Comparison of ENCODE assay signal across 10 mouse cellular contexts in the genomic region with DNA sequence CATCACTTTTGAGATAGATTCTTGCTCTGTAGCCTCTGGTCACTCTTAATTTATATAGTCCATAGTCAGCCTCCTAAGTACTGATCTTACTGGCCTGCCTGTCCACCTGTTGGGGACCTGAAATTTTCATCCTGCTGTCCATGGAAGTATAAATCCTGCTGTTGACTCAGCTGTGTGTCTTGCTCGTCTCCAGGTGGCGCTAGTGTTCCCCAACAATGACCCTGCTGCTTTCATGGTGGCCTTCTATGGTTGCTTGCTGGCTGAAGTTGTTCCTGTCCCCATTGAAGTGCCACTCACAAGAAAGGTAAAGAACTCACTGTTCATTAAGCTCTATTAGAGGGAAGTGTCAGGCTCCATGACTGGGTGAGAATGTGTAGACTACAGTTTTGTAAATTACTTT.
DNase-seq lines count a peak whose midpoint lies in the region; ATAC-seq and TF ChIP-seq lines count a peak whose summit lies in the region.
"Had no signal": no experiment of that assay in that cellular context is flagged by ENCODE, and none has a peak within 500 bp of the region (broad histone marks: within the 10 kb centered on the region; RNA-seq: fewer than 3 reads in every experiment).

No protein-coding gene starts in this region.

- WGBS in liver, postnatal 0 days (ENCODE audit: insufficient replicate concordance): 13% methylated on average over 2 of the region's 2 CpGs
- WGBS in stomach, postnatal 0 days: 10% methylated on average over 2 of the region's 2 CpGs
- 21% methylated on average over 2 of the region's 2 CpGs for WGBS in hindbrain, embryonic 12.5 days

- peak; percentile 61; the same call in 1 of the 2 replicates for TF ChIP-seq CTCF in testis, adult 2 months (IDR thresholded peaks at IDR 0.05; ENCODE audit: control insufficient read depth, insufficient read depth, insufficient replicate concordance, low read depth, low read length)
- TF ChIP-seq CTCF in liver, postnatal 0 days (IDR thresholded peaks at IDR 0.05; ENCODE audit: low read depth): peak; percentile 70
- peak; percentile 70 for TF ChIP-seq CTCF in stomach, postnatal 0 days (IDR thresholded peaks at IDR 0.05; ENCODE audit: low read depth)

- no peak for TF ChIP-seq POLR2A in testis, adult 2 months (IDR thresholded peaks at IDR 0.05; ENCODE audit: control insufficient read depth, low read depth, low read length)

- no peak overlapping the region for H3K27ac ChIP-seq in testis, adult 2 months (ENCODE audit: control insufficient read depth, insufficient read depth, low read depth, low read length)
- no peak overlapping the region for H3K27ac ChIP-seq in liver, postnatal 0 days (ENCODE audit: low read depth)
- no peak overlapping the region for H3K27ac ChIP-seq in stomach, postnatal 0 days (replicated peaks)
- H3K27ac ChIP-seq in hindbrain, embryonic 12.5 days: no peak overlapping the region
- H3K27ac ChIP-seq: embryonic facial prominence, embryonic 12.5 days had no signal

- no peak overlapping the region for H3K9ac ChIP-seq in liver, postnatal 0 days (replicated peaks)
- H3K9ac ChIP-seq in stomach, postnatal 0 days (ENCODE audit: low read length): no peak overlapping the region
- H3K9ac ChIP-seq in hindbrain, embryonic 12.5 days: no peak overlapping the region
- H3K9ac ChIP-seq: embryonic facial prominence, embryonic 12.5 days had no signal

- H3K4me3 ChIP-seq in testis, adult 2 months (ENCODE audit: control insufficient read depth, low read depth, low read length): no peak overlapping the region
- H3K4me3 ChIP-seq in liver, postnatal 0 days (ENCODE audit: low read depth, low read length): no peak overlapping the region
- H3K4me3 ChIP-seq in stomach, postnatal 0 days (ENCODE audit: low read depth, low read length): no peak overlapping the region
- H3K4me3 ChIP-seq in hindbrain, embryonic 12.5 days: no peak overlapping the region
- H3K4me3 ChIP-seq: embryonic facial prominence, embryonic 12.5 days; megakaryocyte, embryonic 14.5 days had no signal

- H3K4me2 ChIP-seq in liver, postnatal 0 days (ENCODE audit: low read depth, low read length): no peak overlapping the region
- no peak overlapping the region for H3K4me2 ChIP-seq in stomach, postnatal 0 days (replicated peaks; ENCODE audit: low read depth)
- no peak overlapping the region for H3K4me2 ChIP-seq in hindbrain, embryonic 12.5 days (replicated peaks)
- H3K4me2 ChIP-seq: embryonic facial prominence, embryonic 12.5 days had no signal

- H3K27me3 ChIP-seq in testis, adult 2 months (ENCODE audit: control insufficient read depth, insufficient read depth, low read length): no peaks in the 10 kb centered on the region
- no peaks in the 10 kb centered on the region for H3K27me3 ChIP-seq in liver, postnatal 0 days (ENCODE audit: insufficient read depth, low read length)
- no peaks in the 10 kb centered on the region for H3K27me3 ChIP-seq in stomach, postnatal 0 days (ENCODE audit: control insufficient read depth, insufficient read depth, low read length)
- H3K27me3 ChIP-seq in hindbrain, embryonic 12.5 days: no peaks in the 10 kb centered on the region
- H3K27me3 ChIP-seq: embryonic facial prominence, embryonic 12.5 days; megakaryocyte, embryonic 14.5 days had no signal

- no peaks in the 10 kb centered on the region for H3K4me1 ChIP-seq in testis, adult 2 months (ENCODE audit: control insufficient read depth, insufficient read depth, low read length)
- H3K4me1 ChIP-seq in liver, postnatal 0 days (ENCODE audit: insufficient read depth): no peaks in the 10 kb centered on the region
- no peaks in the 10 kb centered on the region for H3K4me1 ChIP-seq in stomach, postnatal 0 days (replicated peaks; ENCODE audit: control insufficient read depth, insufficient read depth)
- no peaks in the 10 kb centered on the region for H3K4me1 ChIP-seq in hindbrain, embryonic 12.5 days
- H3K4me1 ChIP-seq: embryonic facial prominence, embryonic 12.5 days had no signal

- peak; percentile 14 for DNase-seq in gastrocnemius, postnatal 14 days
- DNase-seq in gastrocnemius, postnatal 4 days (ENCODE audit: low spot score in 2 of 2): no peak
- DNase-seq in testis, postnatal 14 days (ENCODE audit: low spot score): no peak
- DNase-seq in liver, postnatal 0 days: peak; percentile 43
- DNase-seq in stomach, postnatal 0 days (ENCODE audit: low spot score): peak; percentile 48

- H3K9me3 ChIP-seq in liver, postnatal 0 days (ENCODE audit: low read length): no peaks in the 10 kb centered on the region
- H3K9me3 ChIP-seq in stomach, postnatal 0 days (ENCODE audit: control insufficient read depth, low read length): no peaks in the 10 kb centered on the region
- H3K9me3 ChIP-seq in hindbrain, embryonic 12.5 days (replicated peaks): no peaks in the 10 kb centered on the region
- H3K9me3 ChIP-seq: embryonic facial prominence, embryonic 12.5 days; megakaryocyte, embryonic 14.5 days had no signal

- ATAC-seq in common myeloid progenitor, adult 5-6 weeks (replicated peaks; ENCODE audit: low read depth, poor library complexity, severe bottlenecking): peak; percentile 62
- no peak for ATAC-seq in liver, postnatal 0 days
- no peak for ATAC-seq in stomach, postnatal 0 days (ENCODE audit: low FRiP score, low TSS enrichment)
- no peak for ATAC-seq in hindbrain, embryonic 12.5 days (ENCODE audit: low FRiP score)

- no peak for TF ChIP-seq EP300 in liver, postnatal 0 days (IDR thresholded peaks at IDR 0.05; ENCODE audit: low read depth)
- TF ChIP-seq EP300 in stomach, postnatal 0 days (optimal IDR thresholded peaks at IDR 0.05): no peak

- no peaks in the 10 kb centered on the region for H3K36me3 ChIP-seq in testis, adult 2 months (ENCODE audit: control insufficient read depth, insufficient read depth, low read length)
- peaks cover 3% of the 10 kb centered on the region; the same call in 1 of the 2 replicates for H3K36me3 ChIP-seq in liver, postnatal 0 days (replicated peaks; ENCODE audit: insufficient read depth, low read length)
- no peaks in the 10 kb centered on the region for H3K36me3 ChIP-seq in stomach, postnatal 0 days (ENCODE audit: control insufficient read depth, insufficient read depth, low read length)
- H3K36me3 ChIP-seq in hindbrain, embryonic 12.5 days: 0 out of 2 replicates have a peak, but pooled peaks cover 9% of the 10 kb centered on the region

- intact Hi-C loops in gastrocnemius, postnatal 14 days (cut with DNase I; ENCODE audit: low total_unique reads): no loop called here

Comparison
In these comparisons a context has a peak if more than half of its experiments do, and no peak if none do; other contexts are left out.
1. DNase-seq: peak in gastrocnemius, postnatal 14 days (single experiment), liver, postnatal 0 days (single experiment) and stomach, postnatal 0 days (single experiment); none in gastrocnemius, postnatal 4 days (0 of 2) and testis, postnatal 14 days (single experiment).
2. Peak in every context shown above with its lines, with median percentiles within 50 percentile points of each other: CTCF ChIP-seq.